Mouse (Mus musculus) cerebellum, adult 2 months (tissue): ENCODE results near the gene Clint1.

Experiments used
- CTCF ChIP-seq: fragments of 200-500 bp; IDR thresholded peaks from 2 replicates; pipeline ENCODE4 v1.5.1; 2011; ENCODE audit warnings: low read depth, mild to moderate bottlenecking, control low read depth, low read length, moderate library complexity, borderline replicate concordance; ENCODE audit not compliant: insufficient read depth
- POLR2A ChIP-seq: fragments of 200-500 bp; IDR thresholded peaks from 2 replicates; pipeline ENCODE4 v1.6.1; 2011; ENCODE audit warnings: low read length, control low read depth, borderline replicate concordance; ENCODE audit not compliant: insufficient read depth

DNA sequence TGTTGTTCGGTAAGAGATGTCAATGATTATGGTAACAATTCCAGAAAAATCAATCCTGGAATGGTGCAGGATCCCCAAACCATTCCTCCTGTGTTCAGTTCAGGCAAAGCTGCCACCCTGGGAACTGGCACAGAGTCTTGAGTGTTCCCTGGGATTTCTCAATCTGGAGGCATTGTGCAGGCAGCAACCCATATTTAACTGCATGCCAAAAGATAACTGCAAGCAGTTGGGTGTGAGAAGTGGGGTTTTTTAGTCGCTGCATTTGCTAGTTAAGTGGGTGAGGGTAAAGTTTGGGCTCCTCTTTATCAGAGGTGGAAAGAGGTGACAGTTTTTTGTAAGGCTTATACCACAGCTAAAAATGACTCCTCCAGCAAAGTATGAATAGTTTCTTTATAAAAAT, 95.6 kb downstream of the Clint1 start:
- TF ChIP-seq CTCF (no peak), POLR2A (no peak)
